Mouse (Mus musculus) spleen, adult 12 weeks (tissue): ENCODE measurements at regions not wholly inside any gene's neighbourhood (a gene's known extent, or its start where the extent isn't known, plus 50 kb on each side); places are given as distances from the start of the nearest gene placed in this dataset.

Experiments
- DNase-seq: peaks from one replicate; pipeline ENCODE4 v3.0.0; 2022; ENCODE audit warnings: low spot score

DNA sequence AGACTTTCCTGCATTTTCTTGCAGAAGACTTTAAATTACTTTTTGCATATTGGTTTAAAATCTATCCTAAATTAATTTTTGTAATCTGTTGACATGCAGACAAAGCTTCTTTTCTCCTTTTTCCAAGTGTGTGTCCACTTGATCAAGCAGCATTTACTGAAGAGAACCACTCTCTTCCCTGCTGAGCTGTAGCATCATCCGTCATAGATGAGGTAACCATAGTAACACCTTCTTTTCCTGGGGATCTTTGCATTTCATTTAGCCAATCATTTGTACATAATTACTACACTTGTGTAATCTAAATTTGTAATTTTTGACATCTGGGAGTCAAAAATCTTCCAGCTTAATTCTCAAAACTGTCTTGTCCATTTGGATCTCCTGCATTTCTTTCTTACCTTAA lies 53.2 kb upstream of the Dnajc1 start:
- no peak for DNase-seq
